Mouse (Mus musculus): ENCODE data around the gene March1.

GRCm38 (mm10) chr8:66503381-66503780 is 885.7 kb downstream of the March1 start:
- no peak for TF ChIP-seq POLR2A (IDR thresholded peaks at IDR 0.05; ENCODE audit: extremely low read depth, insufficient read depth, low read length)
- TF ChIP-seq CTCF (IDR thresholded peaks at IDR 0.05; ENCODE audit: low read depth, low read length), result no peak

Data from liver, adult 2 months (tissue).